Mouse (Mus musculus) embryonic facial prominence, embryonic 12.5 days (tissue): ENCODE measurements around the gene Kcnmb3. TPM values are rescaled to one million over a fixed set of nuclear protein-coding genes. Genes with fewer than 3 reads are reported as not detected.

Experiments
- ATAC-seq: fragments of 200-750 bp; cut with Nextera tagmentation; 2 replicates; pipeline ENCODE4 v1.8.0; 2017; ENCODE audit not compliant: insufficient number of reproducible peaks, insufficient read depth, low FRiP score, low TSS enrichment
- H3K27ac ChIP-seq: fragments of 300-500 bp; sonication (generic); 2 replicates; pipeline ENCODE4 v1.5.1; 2016; ENCODE audit warnings: mild to moderate bottlenecking
- H3K27me3 ChIP-seq: fragments of 300-500 bp; sonication (generic); 2 replicates; pipeline ENCODE4 v1.6.1; 2016; ENCODE audit warnings: mild to moderate bottlenecking, moderate library complexity
- H3K36me3 ChIP-seq: fragments of 300-500 bp; sonication (generic); 2 replicates; pipeline ENCODE4 v1.6.1; 2016; ENCODE audit warnings: mild to moderate bottlenecking
- H3K4me1 ChIP-seq: fragments of 300-500 bp; sonication (generic); 2 replicates; pipeline ENCODE4 v1.6.1; 2016
- H3K4me2 ChIP-seq: fragments of 300-500 bp; sonication (generic); replicated peaks from 2 replicates; pipeline ENCODE4 v1.6.1; 2016; ENCODE audit warnings: mild to moderate bottlenecking, moderate library complexity
- H3K4me3 ChIP-seq: fragments of 300-500 bp; sonication (generic); 2 replicates; pipeline ENCODE4 v1.5.1; 2016; ENCODE audit warnings: mild to moderate bottlenecking
- H3K9ac ChIP-seq: fragments of 300-500 bp; sonication (generic); 2 replicates; pipeline ENCODE4 v1.6.1; 2016; ENCODE audit warnings: mild to moderate bottlenecking, moderate library complexity
- H3K9me3 ChIP-seq: fragments of 300-500 bp; sonication (generic); 2 replicates; pipeline ENCODE4 v1.6.1; 2016; ENCODE audit warnings: mild to moderate bottlenecking, moderate library complexity
- WGBS: fragments of 180-500 bp; shearing (Covaris S2); methylation state at CpG from one replicate; pipeline ENCODE4 v1.1.7; 2016; 5-methylcytosine and 5-hydroxymethylcytosine counted together
- polyA plus RNA-seq: library from polyadenylated mRNA; unstranded; fragments of >200 nt; fragmentation: Nextera tagmentation; extraction: Ambion mirVana; gene quantifications from 2 replicates; pipeline ENCODE4 v1.2.1, GENCODE M21; 2016

Kcnmb3 gene
- polyA plus RNA-seq, 1 experiment from 2014 or later: 0.09 TPM

DNA sequence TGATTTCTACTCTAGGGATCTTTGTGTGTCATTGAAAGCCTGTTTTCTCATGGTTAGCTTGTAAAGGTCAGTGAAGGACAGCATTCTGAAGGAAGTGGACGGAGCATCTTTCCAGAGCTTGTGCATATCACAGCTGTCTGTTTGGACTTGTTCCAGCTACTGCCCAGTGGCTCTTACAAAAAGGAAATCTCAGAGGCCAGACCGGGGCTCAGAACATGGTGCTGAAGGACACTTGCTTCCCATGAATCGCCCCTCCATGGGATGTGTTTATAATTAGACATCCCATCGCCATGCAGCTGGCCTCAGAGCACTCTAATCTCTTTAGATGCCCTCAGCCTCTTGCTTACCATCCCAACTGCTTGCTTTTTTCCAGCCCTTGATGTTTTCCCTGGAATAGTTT is 63.1 kb downstream of the Kcnmb3 start:
- Histone ChIP-seq H3K4me3 (no peak overlapping the region), H3K9ac (no peak overlapping the region), H3K4me1 (no peaks in the 10 kb centered on the region), H3K4me2 (no peak overlapping the region), H3K36me3 (no peaks in the 10 kb centered on the region), H3K27me3 (no peaks in the 10 kb centered on the region), H3K9me3 (no peaks in the 10 kb centered on the region), H3K27ac (no peak overlapping the region)
- WGBS: 78% methylated on average over 4 of the region's 4 CpGs
- no peak for ATAC-seq

DNA sequence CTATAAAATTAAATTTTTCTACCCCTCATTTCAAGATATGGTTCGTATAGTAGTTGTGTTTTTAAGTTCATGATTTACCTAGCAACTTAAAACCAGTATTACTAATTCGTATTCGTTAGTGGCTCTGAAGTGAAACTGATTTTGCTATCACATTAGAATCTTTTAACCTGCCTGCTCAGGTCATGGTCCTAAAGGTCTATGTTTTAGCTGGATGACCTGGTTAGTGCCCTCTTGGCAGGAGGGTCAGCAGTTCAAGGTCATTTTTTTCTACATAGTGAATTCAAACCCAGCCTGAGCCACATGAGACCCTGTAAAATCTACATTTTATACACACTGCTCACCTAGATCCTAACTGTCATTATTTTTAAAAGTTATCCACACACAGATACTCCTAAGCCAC is 63.7 kb downstream of the Kcnmb3 start:
- Histone ChIP-seq H3K27me3 (no peaks in the 10 kb centered on the region), H3K9ac (no peak overlapping the region), H3K27ac (no peak overlapping the region), H3K4me2 (no peak overlapping the region), H3K9me3 (no peaks in the 10 kb centered on the region), H3K4me1 (no peaks in the 10 kb centered on the region), H3K4me3 (no peak overlapping the region), H3K36me3 (no peaks in the 10 kb centered on the region)
- ATAC-seq: no peak
- 87% methylated on average over 3 of the region's 3 CpGs for WGBS

DNA sequence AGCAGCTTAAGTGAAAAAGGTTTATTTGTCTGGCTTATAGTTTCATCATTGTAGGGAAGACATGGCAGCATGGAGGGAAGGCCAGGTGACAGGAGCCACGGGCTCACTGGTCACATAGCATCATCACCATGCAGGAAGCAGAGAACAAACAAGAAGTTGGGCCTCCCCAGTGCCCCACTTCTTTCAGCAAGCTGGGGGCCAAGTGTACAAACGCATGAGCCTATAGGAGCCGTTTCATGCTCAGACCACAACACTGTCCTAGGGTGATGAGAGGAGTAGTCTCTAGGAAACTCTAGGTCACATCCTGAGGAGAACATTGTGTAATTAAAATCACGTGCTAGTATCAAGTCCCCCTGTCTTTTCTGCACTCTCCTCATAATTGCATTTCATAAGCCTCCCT is 64.3 kb downstream of the Kcnmb3 start:
- no peak for ATAC-seq
- no peaks in the 10 kb centered on the region for H3K36me3 ChIP-seq
- H3K9ac ChIP-seq: no peak overlapping the region
- no peaks in the 10 kb centered on the region for H3K4me1 ChIP-seq
- H3K9me3 ChIP-seq: no peaks in the 10 kb centered on the region
- WGBS: 75% methylated on average over 4 of the region's 4 CpGs
- H3K4me2 ChIP-seq: no peak overlapping the region
- H3K27me3 ChIP-seq: no peaks in the 10 kb centered on the region
- H3K27ac ChIP-seq: no peak overlapping the region
- H3K4me3 ChIP-seq: no peak overlapping the region

Other genes with a start within 250 kb of the Kcnmb3 start
- 5.2 TPM in 2 replicates for gene Zmat3, start 126.2 kb downstream of the Kcnmb3 start, polyA plus RNA-seq
- gene Pik3ca, start 94.6 kb downstream of the Kcnmb3 start, polyA plus RNA-seq: 10.9 and 12.2 TPM in 2 replicates
- 47.5 and 50.4 TPM in 2 replicates for gene Zfp639, start 18.0 kb upstream of the Kcnmb3 start, polyA plus RNA-seq
- gene Mfn1, start 37.2 kb upstream of the Kcnmb3 start, polyA plus RNA-seq: 40.7 and 44.5 TPM in 2 replicates
- gene Gnb4, start 124.4 kb upstream of the Kcnmb3 start, polyA plus RNA-seq: 57.9 and 63.0 TPM in 2 replicates
- gene Actl6a, start 214.1 kb upstream of the Kcnmb3 start, polyA plus RNA-seq: 186 and 197 TPM in 2 replicates
- 303 and 311 TPM in 2 replicates for gene Ndufb5, start 244.8 kb upstream of the Kcnmb3 start, polyA plus RNA-seq
- 37.0 and 38.1 TPM in 2 replicates for gene Mrpl47, start 245.4 kb upstream of the Kcnmb3 start, polyA plus RNA-seq